Mouse (Mus musculus): Measurements from ENCODE around the gene Fam222b.

The Fam222b gene

DNA sequence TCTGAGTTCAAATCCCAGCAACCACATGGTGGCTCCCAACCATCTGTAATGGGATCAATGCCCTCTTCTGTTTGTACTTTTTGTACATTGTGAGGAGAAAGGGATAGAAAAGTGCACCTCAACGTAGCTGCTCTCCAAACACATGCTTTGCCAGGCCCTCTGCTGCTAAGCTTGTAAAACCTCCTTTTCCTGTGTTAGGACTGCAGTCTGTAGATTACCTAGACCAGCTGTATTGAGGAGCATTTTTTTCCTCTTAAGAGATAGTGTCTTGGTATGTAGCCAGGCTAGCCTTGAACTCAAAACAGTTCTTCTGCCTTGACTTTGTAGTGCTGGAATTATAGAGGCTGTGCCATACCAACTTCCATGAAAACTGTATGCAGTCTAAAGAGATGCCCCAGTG is 41.7 kb downstream of the Fam222b start:
- no peak for DNase-seq (ENCODE audit: low spot score)

DNA sequence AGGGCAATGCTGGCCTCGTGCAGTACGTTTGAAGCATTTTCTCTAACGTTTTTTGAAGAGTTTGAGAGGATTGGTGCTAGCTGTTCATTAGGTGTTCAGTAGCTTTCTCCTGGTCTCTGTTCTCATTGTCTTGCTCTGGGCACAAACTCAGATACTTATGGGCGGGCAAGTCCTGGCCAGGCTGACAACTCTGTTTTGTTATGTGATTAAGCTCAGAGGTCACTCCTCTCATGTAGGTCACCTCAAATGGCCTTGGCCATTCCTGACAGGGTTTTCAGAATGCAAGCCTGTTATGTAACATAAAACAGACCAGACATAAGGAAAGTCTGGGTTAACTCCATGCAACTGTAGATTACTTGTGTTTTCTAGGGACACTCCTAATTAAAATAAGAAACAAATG is 43.1 kb downstream of the Fam222b start:
- no peak for DNase-seq (ENCODE audit: low spot score)

DNA sequence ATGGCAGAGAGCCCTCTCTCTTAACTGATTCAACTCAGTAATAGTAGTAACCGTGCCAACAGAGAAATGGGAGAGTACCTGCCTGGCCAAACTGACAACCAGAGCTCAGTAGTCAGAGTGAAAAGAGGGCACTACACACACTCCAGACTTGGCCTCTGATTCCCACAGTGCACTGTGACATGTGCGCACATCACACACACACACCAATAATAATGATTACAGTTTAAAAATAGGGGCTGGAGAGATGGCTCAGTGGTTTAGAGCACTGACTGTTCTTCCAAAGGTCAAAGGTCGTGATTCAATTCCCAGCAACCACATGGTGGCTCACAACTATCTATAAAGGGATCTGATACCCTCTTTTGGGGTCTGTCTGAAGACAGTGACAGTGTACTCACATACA is 43.6 kb downstream of the Fam222b start:
- DNase-seq (ENCODE audit: low spot score): no peak

DNA sequence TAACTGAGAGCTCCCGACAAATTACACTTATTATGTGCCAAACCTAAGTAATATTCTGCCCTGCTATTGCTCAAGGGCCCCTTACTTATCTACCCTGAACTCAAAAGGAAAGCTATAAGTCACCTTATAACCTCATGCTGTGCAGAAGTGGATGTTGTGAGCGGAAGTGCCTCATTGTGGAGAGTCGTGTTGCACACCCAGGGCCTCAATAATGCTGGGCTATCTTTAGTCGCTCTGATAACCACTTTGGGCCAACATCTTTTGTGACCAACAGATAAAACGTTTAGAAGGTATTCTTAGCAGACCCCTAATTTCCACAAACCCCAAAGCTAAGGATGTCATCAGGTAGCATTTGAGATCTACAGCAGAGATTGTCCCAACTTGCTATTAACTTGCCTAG is 46.2 kb downstream of the Fam222b start:
- no peak for DNase-seq (ENCODE audit: low spot score)

DNA sequence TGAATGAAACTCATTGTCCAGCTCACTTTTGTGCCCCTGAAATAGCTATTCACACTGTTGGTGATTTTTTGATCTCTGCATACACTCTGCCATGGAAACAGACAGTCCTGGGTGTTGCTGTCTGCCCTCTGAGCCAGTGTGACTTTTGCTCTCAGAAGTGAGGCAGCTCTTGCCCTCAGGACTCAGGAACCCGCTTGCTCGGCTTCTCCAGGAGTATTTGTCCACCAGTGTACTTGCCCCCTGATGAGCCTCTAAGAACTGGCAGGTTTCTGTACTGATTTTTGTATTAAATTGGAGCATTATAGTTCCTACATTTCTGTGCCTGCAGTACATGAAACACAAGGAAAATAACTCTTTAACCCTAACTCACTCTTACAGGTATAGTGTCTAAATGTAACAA is 49.1 kb downstream of the Fam222b start:
- no peak for DNase-seq (ENCODE audit: low spot score)

DNA sequence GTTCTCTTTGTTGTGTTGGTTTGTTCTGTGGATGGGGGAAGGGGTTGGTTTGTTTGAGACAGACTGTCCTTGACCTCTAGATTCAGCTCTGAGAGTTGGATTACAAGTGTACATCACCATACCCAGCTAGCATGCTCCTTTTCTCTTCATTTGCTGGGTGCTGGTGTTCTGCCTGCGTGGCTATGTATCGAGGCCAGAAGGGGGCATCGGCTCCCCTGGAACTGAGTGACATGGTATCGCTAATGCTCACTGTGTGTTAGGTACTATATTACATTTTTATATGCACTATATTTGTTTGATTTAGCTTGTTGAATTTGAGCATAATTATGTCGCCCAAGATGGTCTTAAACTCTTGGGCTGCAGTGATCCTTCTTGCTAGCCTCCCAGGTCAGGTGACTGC is 51.7 kb downstream of the Fam222b start:
- no peak for DNase-seq (ENCODE audit: low spot score)

- no peak for DNase-seq (ENCODE audit: low spot score)
Observed at GRCm38 (mm10) chr11:78146707-78147543, 52.5 kb downstream of the Fam222b start.

DNA sequence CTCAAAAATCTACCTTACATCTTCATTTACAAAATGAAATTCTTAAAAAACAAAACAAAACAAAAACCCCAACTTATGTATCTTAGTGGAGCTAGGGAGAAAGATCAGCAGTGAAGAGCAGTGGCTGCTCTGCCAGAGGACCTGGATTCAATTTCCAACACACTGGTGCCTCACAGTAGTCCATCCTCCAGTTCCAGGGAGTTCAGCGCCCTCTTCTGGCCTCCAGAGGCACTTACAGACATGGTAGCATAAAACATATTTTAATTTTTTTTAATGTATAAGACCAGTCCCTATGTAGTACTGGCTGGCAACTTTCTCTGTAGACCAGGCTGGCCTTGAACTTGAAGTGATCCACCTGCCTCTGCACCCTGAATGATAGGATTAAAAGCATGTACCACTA is 56.7 kb downstream of the Fam222b start:
- DNase-seq (ENCODE audit: low spot score): no peak

- peak; percentile 61 for DNase-seq (ENCODE audit: low spot score)
Observed at GRCm38 (mm10) chr11:78152299-78153231, 58.1 kb downstream of the Fam222b start.

- no peak for DNase-seq (ENCODE audit: low spot score)
Observed at GRCm38 (mm10) chr11:78153778-78154177, 59.3 kb downstream of the Fam222b start.

DNA sequence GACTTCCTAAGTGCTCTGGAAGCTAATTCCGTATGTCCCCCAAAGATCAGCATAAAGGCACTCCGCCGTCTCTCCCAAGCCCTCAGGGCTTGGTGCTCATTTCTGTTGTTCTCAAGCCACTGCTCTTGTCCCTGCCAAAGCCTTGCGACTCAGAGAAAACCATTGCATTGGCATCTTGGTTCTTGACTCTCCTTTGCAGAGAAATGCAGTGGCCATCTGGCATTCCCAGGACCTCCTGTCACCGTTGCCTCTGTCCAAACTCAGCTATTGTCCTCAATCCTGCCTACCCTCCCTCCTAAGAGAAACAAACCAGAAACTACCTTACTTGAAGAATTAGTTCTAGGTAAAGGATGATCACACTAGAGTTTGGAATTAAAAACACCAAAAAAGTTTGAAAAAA is 61.2 kb downstream of the Fam222b start:
- DNase-seq (ENCODE audit: low spot score): no peak

DNA sequence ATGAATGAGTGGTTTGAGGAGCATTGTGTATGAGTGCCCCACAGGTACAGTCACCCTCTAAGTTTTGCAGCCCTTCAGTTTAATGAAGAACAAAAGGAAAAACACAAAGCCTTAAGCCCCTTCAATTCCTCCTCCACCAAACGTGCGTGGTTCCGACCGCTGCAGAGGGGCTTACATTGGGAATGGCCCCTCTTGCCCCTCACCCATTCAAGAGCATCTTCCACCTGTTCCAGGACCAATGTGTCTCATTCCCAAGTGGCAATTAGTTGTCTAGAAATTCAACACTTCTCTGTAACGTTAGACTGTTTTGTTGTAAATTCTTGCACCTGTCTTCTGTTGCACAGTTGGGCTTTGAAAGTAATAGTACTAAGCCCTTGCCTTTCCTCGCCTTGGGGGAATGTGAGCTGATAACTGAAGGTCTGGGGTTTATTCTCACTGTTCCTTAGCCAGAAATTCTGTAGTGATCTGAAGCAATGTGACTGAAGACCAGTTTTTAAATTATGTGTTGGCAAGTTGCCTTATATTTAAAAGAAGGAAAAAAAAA is 61.8 kb downstream of the Fam222b start:
- DNase-seq (ENCODE audit: low spot score): no peak

- peak; percentile 69 for DNase-seq (ENCODE audit: low spot score)
Observed at GRCm38 (mm10) chr11:78159096-78159495, 64.6 kb downstream of the Fam222b start.

- DNase-seq (ENCODE audit: low spot score): no peak
Observed at GRCm38 (mm10) chr11:78159557-78159956, 65.1 kb downstream of the Fam222b start.

DNA sequence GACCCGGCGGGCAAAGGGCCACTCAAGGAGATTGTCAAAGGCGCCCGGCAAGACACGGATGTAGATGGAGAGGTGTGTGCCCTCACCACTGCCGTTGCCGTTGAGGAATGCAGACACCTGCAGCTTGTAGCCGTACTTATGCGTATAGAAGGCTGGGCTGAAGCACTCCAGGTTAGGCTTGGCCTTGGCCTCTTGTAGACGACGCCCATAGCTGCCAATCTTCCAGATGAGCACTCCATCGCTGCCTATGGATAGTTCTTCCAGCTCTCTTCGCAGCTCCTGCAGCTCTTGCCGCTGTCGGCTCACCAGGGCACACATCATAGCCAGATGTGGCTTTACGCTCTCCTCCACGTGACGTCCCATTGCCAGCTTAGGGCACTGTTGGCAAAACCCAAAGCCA is 65.7 kb downstream of the Fam222b start:
- DNase-seq (ENCODE audit: low spot score): no peak

DNA sequence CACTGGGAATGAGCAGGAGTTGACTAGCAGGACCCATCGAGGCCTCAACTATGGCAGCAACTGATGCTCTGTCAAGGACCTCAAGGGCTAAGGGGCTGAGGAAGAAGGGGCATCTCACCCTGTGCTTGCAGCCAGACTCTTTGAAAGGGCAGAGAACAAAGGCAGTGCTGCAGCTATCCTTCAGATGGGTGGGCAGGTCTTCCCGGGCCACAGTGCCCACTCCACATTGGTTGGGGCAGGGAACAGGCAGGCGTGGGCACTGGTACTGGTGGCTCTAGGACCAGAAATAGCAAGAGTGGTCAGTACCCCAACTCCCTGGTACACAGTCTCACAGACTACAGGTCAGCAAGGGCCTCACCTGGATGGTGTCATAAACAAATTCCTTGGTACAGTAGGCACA is 66.2 kb downstream of the Fam222b start:
- no peak for DNase-seq (ENCODE audit: low spot score)

- DNase-seq (ENCODE audit: low spot score): no peak
Observed at GRCm38 (mm10) chr11:78161169-78161568, 66.7 kb downstream of the Fam222b start.

DNA sequence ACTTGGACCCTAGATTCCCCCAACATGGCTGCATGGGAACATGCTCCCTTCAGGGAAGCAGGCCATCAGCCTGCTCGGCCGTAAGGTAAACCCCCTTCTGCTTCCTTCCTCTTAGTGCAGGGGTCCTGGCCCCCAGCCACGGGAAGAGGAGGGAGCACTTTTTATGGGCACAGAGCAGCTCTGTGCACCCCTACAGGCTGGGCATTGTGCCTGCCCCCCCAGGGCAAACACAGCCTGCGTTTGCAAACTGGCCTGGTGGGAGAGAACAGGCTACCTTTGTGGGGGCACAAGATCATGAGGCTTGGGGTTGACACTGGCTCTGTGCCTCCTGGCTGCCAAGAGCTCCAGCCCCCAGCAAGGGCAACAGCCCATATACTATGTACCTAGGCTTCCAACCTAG is 67.5 kb downstream of the Fam222b start:
- no peak for DNase-seq (ENCODE audit: low spot score)

GRCm38 (mm10) chr11:78162504-78162903 is 68.0 kb downstream of the Fam222b start:
- no peak for DNase-seq (ENCODE audit: low spot score)

DNA sequence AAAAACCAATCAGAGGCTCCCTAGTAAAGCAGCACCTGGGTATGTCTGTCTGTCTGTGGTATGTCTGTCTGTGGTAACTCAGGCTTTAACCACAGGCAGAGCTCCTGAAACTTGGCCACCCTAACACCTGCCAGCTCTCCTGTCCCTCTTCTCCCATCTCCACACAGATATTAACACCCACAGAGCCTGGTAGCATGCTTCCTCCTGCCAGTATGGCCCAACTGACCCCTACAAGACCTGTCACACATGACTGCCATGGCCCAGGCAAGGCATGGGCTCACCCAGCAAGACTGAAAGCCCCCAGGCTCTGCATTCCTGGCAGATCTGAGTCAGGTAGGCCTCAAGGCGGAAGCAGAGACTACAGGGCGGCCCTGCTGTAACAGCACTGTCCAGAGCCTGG is 68.6 kb downstream of the Fam222b start:
- no peak for DNase-seq (ENCODE audit: low spot score)

- DNase-seq (ENCODE audit: low spot score): peak; percentile 55
Observed at GRCm38 (mm10) chr11:78163681-78164603, 69.5 kb downstream of the Fam222b start.

GRCm38 (mm10) chr11:78164604-78164923 is 70.1 kb downstream of the Fam222b start:
- no peak for DNase-seq (ENCODE audit: low spot score)

Data from ovary, adult 18-20 months (tissue).